Mouse (Mus musculus): ENCODE data around the gene Pcnx3. TPM values are rescaled to one million over a fixed set of nuclear protein-coding genes. Genes with fewer than 3 reads are reported as not detected.
A peak's percentile ranks its signal among the peaks of the same experiment; 100 is the strongest.

The Pcnx3 gene
- polyA plus RNA-seq, 1 experiment from 2014 or later: 21.3 TPM

- Histone ChIP-seq H3K4me2 (peak overlapping the region; percentile 22; the same call in 1 of the 2 replicates), H3K4me3 (ENCODE audit: low read depth, low read length) (no peak overlapping the region), H3K9ac (ENCODE audit: low read depth, low read length) (no peak overlapping the region; the same call in 1 of the 2 replicates), H3K4me1 (ENCODE audit: control insufficient read depth, insufficient read depth, low read length) (peaks cover 15% of the 10 kb centered on the region), H3K27me3 (ENCODE audit: control insufficient read depth, insufficient read depth, low read length) (no peaks in the 10 kb centered on the region), H3K27ac (ENCODE audit: low read depth, low read length) (no peak overlapping the region), H3K36me3 (ENCODE audit: control insufficient read depth, insufficient read depth, low read length) (peaks cover 33% of the 10 kb centered on the region), H3K9me3 (replicated peaks; ENCODE audit: control insufficient read depth, low read length) (no peaks in the 10 kb centered on the region)
- ATAC-seq (replicated peaks; ENCODE audit: insufficient number of reproducible peaks, low FRiP score, low TSS enrichment): peak; percentile 33; the same call in 1 of the 2 replicates
- 35% methylated on average over 43 of the region's 43 CpGs for WGBS (ENCODE audit: insufficient replicate concordance)
Measured at GRCm38 (mm10) chr19:5715793-5716688, 27.3 kb upstream of the Pcnx3 start.

DNA sequence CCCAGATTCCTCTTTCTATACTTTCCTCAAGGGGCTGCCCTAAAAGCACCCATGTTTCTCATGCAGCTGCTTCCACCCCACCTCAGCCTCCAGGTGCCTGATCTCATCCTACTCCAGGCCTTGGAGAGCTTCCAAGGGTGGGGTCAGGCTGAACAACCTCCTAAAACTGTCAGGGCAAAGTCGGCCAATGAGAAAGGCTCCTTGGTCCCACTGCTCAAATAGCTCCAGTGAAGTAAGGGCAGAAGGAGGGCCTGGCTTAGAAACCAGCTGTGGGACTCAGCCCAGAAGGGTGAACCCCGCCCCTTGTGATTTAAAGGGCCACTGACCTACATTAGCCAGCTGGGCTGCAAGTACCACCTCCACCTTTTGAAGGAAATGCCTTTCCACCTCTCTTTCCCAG lies 25.0 kb upstream of the Pcnx3 start:
- Histone ChIP-seq H3K9me3 (replicated peaks; ENCODE audit: control insufficient read depth, low read length) (no peaks in the 10 kb centered on the region), H3K4me3 (ENCODE audit: low read depth, low read length) (no peak overlapping the region), H3K4me1 (ENCODE audit: control insufficient read depth, insufficient read depth, low read length) (peaks cover 15% of the 10 kb centered on the region), H3K27me3 (ENCODE audit: control insufficient read depth, insufficient read depth, low read length) (no peaks in the 10 kb centered on the region), H3K27ac (ENCODE audit: low read depth, low read length) (no peak overlapping the region), H3K4me2 (peak overlapping the region; percentile 37; the same call in 1 of the 2 replicates), H3K9ac (ENCODE audit: low read depth, low read length) (no peak overlapping the region), H3K36me3 (ENCODE audit: control insufficient read depth, insufficient read depth, low read length) (peaks cover 29% of the 10 kb centered on the region)
- ATAC-seq (replicated peaks; ENCODE audit: insufficient number of reproducible peaks, low FRiP score, low TSS enrichment): no peak
- WGBS (ENCODE audit: insufficient replicate concordance): 21% methylated on average over 2 of the region's 2 CpGs

DNA sequence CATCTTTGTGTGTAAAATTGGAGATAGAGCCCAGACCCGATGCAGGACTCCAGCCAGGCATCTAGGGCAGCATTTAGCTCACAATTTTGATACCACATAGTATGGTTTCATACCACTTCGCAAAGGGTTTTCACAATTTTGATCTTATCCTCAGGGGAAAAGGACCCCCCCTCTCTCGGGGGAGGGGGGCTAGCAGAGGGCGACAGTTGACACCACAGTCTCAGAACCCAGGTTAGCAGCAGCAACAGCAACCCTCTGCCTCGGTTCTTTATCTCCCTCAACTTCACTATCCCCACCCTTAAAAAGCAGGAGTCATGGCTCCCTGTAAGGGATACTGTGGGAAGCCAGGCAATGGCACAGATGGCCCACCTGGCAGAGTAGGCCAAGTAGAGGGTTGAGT lies 24.5 kb upstream of the Pcnx3 start:
- no peak overlapping the region for H3K27ac ChIP-seq (ENCODE audit: low read depth, low read length)

DNA sequence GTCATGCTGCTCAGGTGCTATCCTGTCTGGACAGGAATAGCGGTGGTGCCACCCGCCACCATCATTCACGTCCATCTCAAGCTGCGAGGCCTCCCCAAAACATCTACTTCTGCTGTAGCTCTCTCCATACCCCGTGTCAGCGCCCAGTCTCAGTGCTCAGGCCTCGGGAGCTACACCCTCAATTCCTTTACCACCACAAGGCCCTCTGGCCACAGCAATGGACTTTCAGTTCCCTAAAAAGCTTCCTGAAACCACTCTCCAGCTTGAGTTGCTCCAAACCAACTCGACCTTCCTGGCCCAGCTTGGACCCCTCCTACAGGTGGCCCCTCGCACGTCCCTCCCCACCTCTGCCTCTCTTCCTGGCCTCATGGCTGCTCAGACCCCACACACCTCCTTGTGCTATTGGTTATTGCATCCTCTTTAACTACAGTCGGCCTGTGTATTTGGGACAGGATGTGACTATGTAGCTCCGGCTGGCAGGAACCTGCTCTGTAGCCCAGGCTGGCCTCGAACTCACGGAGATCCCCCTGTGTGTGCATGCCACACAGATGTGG lies 23.3 kb upstream of the Pcnx3 start:
- Histone ChIP-seq H3K9ac (ENCODE audit: low read depth, low read length) (no peak overlapping the region), H3K27ac (ENCODE audit: low read depth, low read length) (no peak overlapping the region), H3K4me1 (ENCODE audit: control insufficient read depth, insufficient read depth, low read length) (peaks cover 13% of the 10 kb centered on the region), H3K27me3 (ENCODE audit: control insufficient read depth, insufficient read depth, low read length) (no peaks in the 10 kb centered on the region), H3K4me2 (no peak overlapping the region), H3K36me3 (ENCODE audit: control insufficient read depth, insufficient read depth, low read length) (peaks cover 34% of the 10 kb centered on the region), H3K4me3 (ENCODE audit: low read depth, low read length) (no peak overlapping the region), H3K9me3 (replicated peaks; ENCODE audit: control insufficient read depth, low read length) (no peaks in the 10 kb centered on the region)
- WGBS (ENCODE audit: insufficient replicate concordance): 89% methylated on average over 14 of the region's 14 CpGs
- ATAC-seq (replicated peaks; ENCODE audit: insufficient number of reproducible peaks, low FRiP score, low TSS enrichment): no peak

More for the DNA sequence above, 24.5 kb upstream of the Pcnx3 start:
- Histone ChIP-seq H3K27me3 (ENCODE audit: control insufficient read depth, insufficient read depth, low read length) (no peaks in the 10 kb centered on the region), H3K9me3 (replicated peaks; ENCODE audit: control insufficient read depth, low read length) (no peaks in the 10 kb centered on the region), H3K4me1 (ENCODE audit: control insufficient read depth, insufficient read depth, low read length) (peaks cover 15% of the 10 kb centered on the region), H3K9ac (ENCODE audit: low read depth, low read length) (no peak overlapping the region), H3K36me3 (ENCODE audit: control insufficient read depth, insufficient read depth, low read length) (peaks cover 29% of the 10 kb centered on the region), H3K4me3 (ENCODE audit: low read depth, low read length) (no peak overlapping the region), H3K4me2 (no peak overlapping the region; the same call in 1 of the 2 replicates)
- 66% methylated on average over 5 of the region's 5 CpGs for WGBS (ENCODE audit: insufficient replicate concordance)
- ATAC-seq (replicated peaks; ENCODE audit: insufficient number of reproducible peaks, low FRiP score, low TSS enrichment): no peak

GRCm38 (mm10) chr19:5711218-5711617 lies 22.5 kb upstream of the Pcnx3 start:
- ATAC-seq (replicated peaks; ENCODE audit: insufficient number of reproducible peaks, low FRiP score, low TSS enrichment): no peak
- Histone ChIP-seq H3K36me3 (ENCODE audit: control insufficient read depth, insufficient read depth, low read length) (peaks cover 34% of the 10 kb centered on the region), H3K27ac (ENCODE audit: low read depth, low read length) (no peak overlapping the region), H3K9me3 (replicated peaks; ENCODE audit: control insufficient read depth, low read length) (no peaks in the 10 kb centered on the region), H3K4me1 (ENCODE audit: control insufficient read depth, insufficient read depth, low read length) (peaks cover 11% of the 10 kb centered on the region), H3K4me2 (no peak overlapping the region), H3K27me3 (ENCODE audit: control insufficient read depth, insufficient read depth, low read length) (no peaks in the 10 kb centered on the region), H3K4me3 (ENCODE audit: low read depth, low read length) (no peak overlapping the region), H3K9ac (ENCODE audit: low read depth, low read length) (no peak overlapping the region)
- 27% methylated on average over 3 of the region's 3 CpGs for WGBS (ENCODE audit: insufficient replicate concordance)

- Histone ChIP-seq H3K9ac (ENCODE audit: low read depth, low read length) (no peak overlapping the region), H3K27ac (ENCODE audit: low read depth, low read length) (no peak overlapping the region), H3K4me3 (ENCODE audit: low read depth, low read length) (no peak overlapping the region), H3K9me3 (replicated peaks; ENCODE audit: control insufficient read depth, low read length) (no peaks in the 10 kb centered on the region), H3K36me3 (ENCODE audit: control insufficient read depth, insufficient read depth, low read length) (peaks cover 34% of the 10 kb centered on the region), H3K27me3 (ENCODE audit: control insufficient read depth, insufficient read depth, low read length) (no peaks in the 10 kb centered on the region), H3K4me1 (ENCODE audit: control insufficient read depth, insufficient read depth, low read length) (peaks cover 6% of the 10 kb centered on the region), H3K4me2 (no peak overlapping the region)
- no peak for ATAC-seq (replicated peaks; ENCODE audit: insufficient number of reproducible peaks, low FRiP score, low TSS enrichment)
- 76% methylated on average over 8 of the region's 8 CpGs for WGBS (ENCODE audit: insufficient replicate concordance)
Measured at GRCm38 (mm10) chr19:5710581-5710980, 21.9 kb upstream of the Pcnx3 start.

GRCm38 (mm10) chr19:5710068-5710467 lies 21.4 kb upstream of the Pcnx3 start:
- no peak overlapping the region for H3K27ac ChIP-seq (ENCODE audit: low read depth, low read length)
- H3K27me3 ChIP-seq (ENCODE audit: control insufficient read depth, insufficient read depth, low read length): no peaks in the 10 kb centered on the region
- WGBS (ENCODE audit: insufficient replicate concordance): 92% methylated on average over 6 of the region's 6 CpGs
- no peak overlapping the region for H3K4me3 ChIP-seq (ENCODE audit: low read depth, low read length)
- no peak for ATAC-seq (replicated peaks; ENCODE audit: insufficient number of reproducible peaks, low FRiP score, low TSS enrichment)
- H3K9me3 ChIP-seq (replicated peaks; ENCODE audit: control insufficient read depth, low read length): no peaks in the 10 kb centered on the region
- no peak overlapping the region for H3K4me2 ChIP-seq
- H3K4me1 ChIP-seq (ENCODE audit: control insufficient read depth, insufficient read depth, low read length): peaks cover 9% of the 10 kb centered on the region
- H3K36me3 ChIP-seq (ENCODE audit: control insufficient read depth, insufficient read depth, low read length): peaks cover 34% of the 10 kb centered on the region
- no peak overlapping the region for H3K9ac ChIP-seq (ENCODE audit: low read depth, low read length)

DNA sequence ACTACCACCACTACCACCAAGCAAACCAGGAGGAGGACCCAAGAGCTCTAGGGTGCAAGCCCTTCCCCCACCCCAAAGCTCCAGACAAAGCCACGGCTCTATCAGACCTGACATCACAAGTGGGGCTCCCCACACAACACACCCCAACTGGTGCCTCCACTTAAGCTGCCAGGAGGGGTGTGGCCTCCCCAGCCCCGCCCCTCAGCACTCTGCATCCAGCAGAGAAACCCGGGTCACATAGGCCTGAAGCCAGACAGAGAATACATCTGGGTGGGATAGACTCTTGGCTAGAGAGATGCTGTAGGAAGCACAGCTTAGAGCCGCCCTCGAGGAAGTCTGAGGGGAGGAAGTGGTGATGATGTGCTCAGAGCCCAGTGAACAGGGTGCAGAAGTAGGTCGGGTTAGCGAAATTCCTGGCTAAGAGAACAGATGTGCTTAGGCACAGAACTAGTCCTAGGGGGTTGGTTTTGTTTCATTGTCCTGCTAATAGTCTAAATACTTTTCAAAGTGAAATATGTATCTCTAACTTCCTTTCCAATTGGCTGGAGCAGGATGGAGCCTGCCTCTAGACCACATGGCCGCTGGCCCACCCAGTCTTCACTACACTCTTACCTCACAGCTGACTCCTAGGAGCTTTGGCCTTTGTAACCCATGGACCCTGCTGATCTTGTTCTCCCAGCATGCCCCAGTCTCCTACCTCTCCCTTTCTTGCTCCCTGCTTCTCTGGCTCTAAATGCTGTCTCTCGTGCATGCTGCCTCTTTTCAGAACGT lies 16.3 kb upstream of the Pcnx3 start:
- Histone ChIP-seq H3K36me3 (ENCODE audit: control insufficient read depth, insufficient read depth, low read length) (peaks cover 44% of the 10 kb centered on the region), H3K4me3 (ENCODE audit: low read depth, low read length) (no peak overlapping the region), H3K4me2 (no peak overlapping the region), H3K4me1 (ENCODE audit: control insufficient read depth, insufficient read depth, low read length) (peaks cover 12% of the 10 kb centered on the region), H3K9ac (ENCODE audit: low read depth, low read length) (no peak overlapping the region), H3K27ac (ENCODE audit: low read depth, low read length) (no peak overlapping the region), H3K27me3 (ENCODE audit: control insufficient read depth, insufficient read depth, low read length) (no peaks in the 10 kb centered on the region), H3K9me3 (replicated peaks; ENCODE audit: control insufficient read depth, low read length) (no peaks in the 10 kb centered on the region)
- peak; percentile 18; the same call in 1 of the 2 replicates for ATAC-seq (replicated peaks; ENCODE audit: insufficient number of reproducible peaks, low FRiP score, low TSS enrichment)
- 41% methylated on average over 10 of the region's 10 CpGs for WGBS (ENCODE audit: insufficient replicate concordance)

Measured in heart, embryonic 11.5 days (tissue).